Mouse (Mus musculus) ZHBTc4 (cell line): Measurements from ENCODE around the gene Pank4.
A peak's percentile ranks its signal among the peaks of the same experiment; 100 is the strongest.

Experiments used
- DNase-seq: peaks from one replicate; pipeline ENCODE4 v3.0.0-alpha.2; 2011; ENCODE audit warnings: low read depth, low spot score

Gene Pank4

GRCm38 (mm10) chr4:154963901-154964580, at the start of gene Pank4:
Gene Pank4 (plus strand): TSS chr4:154964123.
- peak; percentile 92 for DNase-seq

GRCm38 (mm10) chr4:154914252-154914651, 49.7 kb upstream of the Pank4 start:
- no peak for DNase-seq

DNA sequence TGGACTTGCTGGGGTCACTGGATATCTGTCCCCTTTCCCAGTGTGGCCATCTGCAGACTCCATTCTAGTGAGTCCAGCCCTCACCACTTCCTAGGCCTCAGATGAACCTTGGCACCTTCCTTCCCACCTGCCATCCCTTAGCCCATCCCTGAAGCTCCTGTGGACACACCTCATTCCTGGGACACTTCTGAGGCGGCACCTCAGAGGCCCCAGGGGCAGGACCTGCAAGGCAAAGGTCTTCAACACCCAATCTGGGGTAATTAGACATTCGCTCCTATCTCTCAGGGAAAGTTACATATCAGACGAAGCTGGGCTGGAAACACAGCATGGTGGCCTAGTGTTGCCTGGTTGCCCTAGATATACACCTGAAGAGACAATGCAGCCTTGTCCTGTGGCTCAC, 49.2 kb upstream of the Pank4 start:
- no peak for DNase-seq

DNA sequence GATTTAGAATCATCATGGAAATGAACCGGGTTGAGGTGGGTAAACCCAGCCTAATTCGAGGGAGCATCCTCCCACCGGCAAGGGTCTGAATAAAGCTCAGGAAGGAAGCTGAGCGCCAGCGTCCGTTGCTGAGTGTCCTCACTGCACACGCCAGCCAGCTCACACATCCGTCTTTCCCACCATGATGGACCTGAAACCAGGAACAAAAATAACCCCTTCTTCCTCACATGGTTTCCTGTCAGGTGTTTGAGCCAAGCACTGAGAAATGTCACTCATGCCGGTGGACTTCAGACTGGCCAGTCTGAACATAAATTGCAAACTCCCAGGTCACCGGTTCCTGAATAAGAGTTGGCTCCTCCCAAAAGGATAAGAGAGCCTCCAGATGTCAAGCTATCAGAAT, 48.6 kb upstream of the Pank4 start:
- no peak for DNase-seq

DNA sequence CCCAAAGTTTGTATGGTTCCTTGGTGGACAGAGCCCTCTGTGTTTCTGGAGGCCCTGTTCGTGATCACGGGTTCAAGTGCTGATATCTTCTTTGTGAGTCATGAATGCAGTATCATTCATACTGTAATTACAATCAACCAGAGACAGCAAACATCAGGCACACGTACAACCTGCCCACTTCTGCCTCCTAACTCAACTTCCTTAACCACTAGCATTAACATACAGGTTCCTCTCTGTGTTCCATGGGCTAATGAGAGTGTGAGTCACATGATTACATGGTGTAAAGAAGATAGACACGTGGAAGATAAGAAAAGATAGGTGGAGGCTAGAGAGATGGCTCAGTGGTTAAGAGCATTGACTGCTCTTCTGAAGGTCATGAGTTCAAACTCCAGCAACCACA, 47.3 kb upstream of the Pank4 start:
- no peak for DNase-seq

GRCm38 (mm10) chr4:154922291-154922690, 41.6 kb upstream of the Pank4 start:
- no peak for DNase-seq

DNA sequence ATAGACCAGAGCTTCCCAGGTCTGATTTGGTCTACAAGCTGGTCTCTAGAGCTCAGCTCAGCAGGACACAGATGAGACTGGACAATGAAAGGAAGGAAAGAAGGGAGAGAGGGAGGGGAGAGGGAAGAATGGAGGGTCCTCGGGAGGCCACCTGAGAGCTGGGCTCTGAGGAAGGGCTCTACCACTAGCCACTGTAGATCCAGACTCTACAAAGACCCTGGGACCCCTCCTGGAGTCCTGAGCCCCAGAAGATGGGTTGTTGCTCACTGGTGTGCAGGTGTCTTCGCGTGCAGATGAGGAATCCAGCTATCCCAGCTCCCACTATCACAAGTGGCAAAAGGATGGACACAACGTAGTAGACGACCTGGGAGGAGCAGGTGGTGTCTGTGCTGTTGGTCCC, 41.0 kb upstream of the Pank4 start:
- DNase-seq, result no peak

- DNase-seq, result peak; percentile 70
Measured at GRCm38 (mm10) chr4:154925413-154925812, 38.5 kb upstream of the Pank4 start.

DNA sequence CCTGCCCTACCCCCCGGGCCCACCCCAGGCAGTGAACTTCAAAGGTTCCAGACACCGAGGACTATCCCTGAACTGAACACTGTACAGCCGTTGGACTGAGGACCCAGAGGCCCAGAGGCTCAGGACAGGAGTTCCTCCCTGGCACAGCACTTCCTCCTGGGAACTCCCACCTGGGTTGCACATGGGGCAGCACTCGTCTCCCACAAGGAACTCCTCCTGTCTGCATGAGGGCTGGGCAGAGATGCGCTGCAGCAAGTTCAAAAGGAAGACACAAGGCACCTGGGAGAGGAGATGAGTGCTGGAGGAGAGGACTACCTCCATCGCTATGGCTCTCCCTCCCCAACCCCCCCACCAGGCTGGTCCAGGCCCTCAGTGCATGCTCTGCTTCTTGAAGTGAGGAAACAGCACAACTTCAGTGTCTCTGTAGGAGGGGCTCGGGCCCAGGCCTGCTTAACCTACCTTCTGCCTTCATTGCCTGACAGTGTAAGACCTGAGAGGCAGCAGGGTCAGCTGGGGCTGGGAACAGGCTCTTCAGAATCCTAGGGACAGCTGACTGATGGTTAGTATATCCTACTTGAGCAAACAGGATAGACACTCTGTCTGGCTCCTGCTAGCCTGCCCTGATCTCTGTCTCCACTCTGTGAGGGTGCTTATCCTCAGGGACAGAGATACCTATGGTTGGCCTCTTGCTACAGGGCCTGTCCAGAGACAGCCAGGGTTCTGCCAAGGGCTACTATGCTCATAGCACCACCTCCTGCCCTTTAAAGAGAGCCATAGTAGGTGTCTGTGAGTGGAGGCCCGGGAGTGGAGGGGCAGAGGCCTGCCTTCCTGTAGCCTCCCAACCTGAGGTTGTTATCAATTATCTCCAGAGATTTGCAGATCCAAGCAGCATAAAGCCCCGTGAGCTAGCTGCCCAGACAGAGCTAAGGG, 36.7 kb upstream of the Pank4 start:
- DNase-seq, result no peak

GRCm38 (mm10) chr4:154927899-154928337, 36.0 kb upstream of the Pank4 start:
- no peak for DNase-seq

DNA sequence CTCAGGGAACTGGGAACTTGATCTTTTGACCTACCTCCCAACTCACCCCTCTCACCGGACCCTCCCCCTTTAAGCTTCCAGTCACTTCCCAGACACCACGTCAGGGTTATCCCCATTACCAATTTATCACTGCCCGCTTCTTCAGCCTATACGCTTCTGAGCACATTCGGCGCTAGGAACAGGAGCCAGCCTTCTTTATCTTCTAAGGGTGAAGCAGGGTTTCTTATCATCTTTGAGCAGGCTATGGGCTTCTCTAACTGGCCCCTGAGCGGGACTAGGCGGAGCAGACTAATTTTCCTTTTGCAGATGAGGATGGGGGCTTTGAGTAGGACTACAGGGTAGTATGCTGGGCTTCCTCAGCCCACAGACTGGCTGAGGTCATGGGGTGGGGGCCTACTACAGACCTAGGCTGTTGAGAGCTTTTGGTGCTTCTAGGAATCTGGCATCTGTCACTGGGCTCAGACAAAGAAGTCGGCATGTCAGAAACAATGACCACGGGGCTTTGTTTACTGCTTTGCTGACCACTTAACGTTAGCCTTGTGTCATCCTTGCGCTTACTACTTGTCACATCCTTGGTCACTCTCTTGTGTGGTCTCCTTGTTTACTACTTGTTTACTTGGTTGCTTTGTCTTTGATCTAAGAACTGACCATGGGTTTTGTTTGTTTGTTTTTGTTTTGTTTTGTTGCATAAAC, 35.4 kb upstream of the Pank4 start, which contains the start of gene Tnfrsf14:
Gene Tnfrsf14 (minus strand): TSS at position 169 of the 693 bp plus-strand sequence.
- DNase-seq, result no peak

- no peak for DNase-seq
Measured at GRCm38 (mm10) chr4:154929088-154929660, 34.7 kb upstream of the Pank4 start.

GRCm38 (mm10) chr4:154933306-154933907, 30.5 kb upstream of the Pank4 start:
- no peak for DNase-seq

- DNase-seq, result no peak
Measured at GRCm38 (mm10) chr4:154934800-154935199, 29.1 kb upstream of the Pank4 start.

- peak; percentile 39 for DNase-seq
Measured at GRCm38 (mm10) chr4:154935788-154936187, 28.1 kb upstream of the Pank4 start.

GRCm38 (mm10) chr4:154936542-154937255, 27.2 kb upstream of the Pank4 start:
- no peak for DNase-seq

GRCm38 (mm10) chr4:154937746-154938145, 26.2 kb upstream of the Pank4 start:
- DNase-seq, result no peak

GRCm38 (mm10) chr4:154940156-154940555, 23.8 kb upstream of the Pank4 start:
- DNase-seq, result no peak

DNA sequence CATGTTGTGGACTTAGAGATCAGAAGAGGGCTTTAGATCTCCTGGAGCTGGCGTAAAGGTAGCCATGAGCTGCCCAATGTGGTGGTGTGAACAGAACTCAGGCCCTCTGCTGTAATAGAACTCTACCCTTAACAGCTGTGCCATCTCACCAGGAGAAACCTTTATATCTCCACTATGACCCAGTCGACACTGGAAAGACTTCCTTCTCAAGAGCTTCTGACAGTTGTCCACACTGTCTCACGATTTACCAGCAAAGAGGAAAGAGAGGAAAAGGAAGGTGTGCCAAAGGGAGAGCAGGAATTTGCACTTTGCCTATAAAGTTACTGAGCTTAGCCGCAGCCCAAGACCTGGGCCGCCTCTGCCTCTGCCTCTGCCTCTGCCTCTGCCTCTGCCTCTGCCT, 22.1 kb upstream of the Pank4 start:
- DNase-seq, result no peak

- DNase-seq, result peak; percentile 64
Measured at GRCm38 (mm10) chr4:154942632-154943322, 21.1 kb upstream of the Pank4 start.
